Mouse (Mus musculus) midbrain, embryonic 16.5 days (tissue): ENCODE results near the gene Grcc10. TPM values are rescaled to one million over a fixed set of nuclear protein-coding genes. Genes with fewer than 3 reads are reported as not detected.

Experiments
- ATAC-seq: fragments of 200-750 bp; cut with Nextera tagmentation; 2 replicates; pipeline ENCODE4 v1.8.0; 2017; ENCODE audit warnings: moderate TSS enrichment
- H3K27ac ChIP-seq: fragments of 300-500 bp; sonication (generic); 2 replicates; pipeline ENCODE4 v1.5.1; 2014; ENCODE audit warnings: mild to moderate bottlenecking, low read length, mixed read lengths
- H3K27me3 ChIP-seq: fragments of 300-500 bp; sonication (generic); 2 replicates; pipeline ENCODE4 v1.6.1; 2014; ENCODE audit warnings: low read depth, low read length, mixed read lengths; ENCODE audit not compliant: control insufficient read depth, insufficient read depth
- H3K36me3 ChIP-seq: fragments of 300-500 bp; sonication (generic); 2 replicates; pipeline ENCODE4 v1.6.1; 2014; ENCODE audit warnings: mild to moderate bottlenecking, low read length, moderate library complexity, mixed read lengths; ENCODE audit not compliant: control insufficient read depth, insufficient read depth
- H3K4me1 ChIP-seq: fragments of 300-500 bp; sonication (generic); 2 replicates; pipeline ENCODE4 v1.6.1; 2014; ENCODE audit warnings: mild to moderate bottlenecking, low read length, mixed read lengths; ENCODE audit not compliant: control insufficient read depth, insufficient read depth
- H3K4me2 ChIP-seq: fragments of 300-500 bp; sonication (generic); 2 replicates; pipeline ENCODE4 v1.6.1; 2014; ENCODE audit warnings: mild to moderate bottlenecking, low read length, mixed read lengths
- H3K4me3 ChIP-seq: fragments of 300-500 bp; sonication (generic); 2 replicates; pipeline ENCODE4 v1.5.1; 2014; ENCODE audit warnings: low read depth, mild to moderate bottlenecking, low read length, moderate library complexity, mixed read lengths
- H3K9ac ChIP-seq: fragments of 300-500 bp; sonication (generic); 2 replicates; pipeline ENCODE4 v1.6.1; 2014; ENCODE audit warnings: low read depth, low read length, mixed read lengths
- H3K9me3 ChIP-seq: fragments of 300-500 bp; sonication (generic); replicated peaks from 2 replicates; pipeline ENCODE4 v1.6.1; 2014; ENCODE audit warnings: mild to moderate bottlenecking, low read length, mixed read lengths; ENCODE audit not compliant: control insufficient read depth, poor library complexity, severe bottlenecking
- WGBS: fragments of 180-500 bp; shearing (Covaris S2); extraction: QIAGEN DNeasy Blood & Tissue Kit; methylation state at CpG from one replicate; pipeline ENCODE4 v1.1.7; 2014; 5-methylcytosine and 5-hydroxymethylcytosine counted together
- polyA plus RNA-seq: library from polyadenylated mRNA; unstranded; fragments of >200 nt; fragmentation: Nextera tagmentation; extraction: Ambion mirVana; gene quantifications from 2 replicates; pipeline ENCODE4 v1.2.1, GENCODE M21; 2015

Gene Grcc10
- polyA plus RNA-seq, 1 experiment from 2014 or later: 665 TPM

DNA sequence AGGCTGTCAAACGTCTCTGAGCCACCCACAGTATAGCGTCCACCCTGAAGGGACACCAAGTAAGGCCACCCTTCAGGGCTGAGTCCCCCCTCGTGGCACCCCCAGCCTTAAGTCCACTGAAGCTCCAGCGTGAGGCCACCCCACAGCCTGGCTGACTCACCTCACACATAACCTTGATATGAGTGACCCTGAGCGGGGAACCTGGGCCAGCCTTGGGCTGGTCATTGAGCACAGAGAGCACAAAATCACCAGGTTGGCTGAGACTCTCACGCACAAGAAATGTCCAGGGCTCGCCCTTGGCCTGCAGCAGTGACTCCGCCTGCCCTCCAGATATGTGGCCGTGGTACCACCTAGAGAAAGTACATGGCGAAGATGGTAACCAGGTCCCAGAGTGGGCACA is 12.6 kb downstream of the Grcc10 start:
- WGBS: 89% methylated on average over 10 of the region's 10 CpGs
- Histone ChIP-seq H3K27ac (no peak overlapping the region), H3K27me3 (no peaks in the 10 kb centered on the region)

DNA sequence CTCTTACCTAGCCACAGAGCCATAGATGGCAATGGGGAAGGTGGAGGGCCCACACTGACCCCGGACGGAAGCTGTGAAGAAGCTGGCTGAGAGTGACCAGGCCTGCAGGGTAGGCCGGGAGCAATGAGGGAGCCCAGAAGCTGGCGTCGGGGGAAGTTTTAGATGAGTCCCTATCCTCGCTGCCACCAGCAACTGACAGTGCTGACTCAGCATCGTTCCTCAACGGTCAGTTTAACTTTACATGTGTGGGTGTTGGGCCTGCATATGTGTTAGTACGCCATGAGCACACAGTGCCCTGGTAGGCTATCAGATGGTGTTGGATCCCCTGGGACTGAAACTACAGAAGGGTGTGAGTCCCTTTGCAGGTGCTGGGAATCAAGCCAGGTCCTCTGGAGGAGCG is 16.7 kb downstream of the Grcc10 start:
- Histone ChIP-seq H3K9me3 (no peaks in the 10 kb centered on the region), H3K27ac (no peak overlapping the region), H3K36me3 (no peaks in the 10 kb centered on the region), H3K4me2 (no peak overlapping the region), H3K4me3 (no peak overlapping the region), H3K9ac (no peak overlapping the region), H3K4me1 (no peaks in the 10 kb centered on the region), H3K27me3 (no peaks in the 10 kb centered on the region)
- 89% methylated on average over 10 of the region's 10 CpGs for WGBS
- ATAC-seq: no peak

More for the DNA sequence above, 12.6 kb downstream of the Grcc10 start:
- no peaks in the 10 kb centered on the region for H3K36me3 ChIP-seq
- no peaks in the 10 kb centered on the region for H3K9me3 ChIP-seq
- no peak overlapping the region for H3K9ac ChIP-seq
- no peak overlapping the region for H3K4me3 ChIP-seq
- H3K4me1 ChIP-seq: no peaks in the 10 kb centered on the region
- H3K4me2 ChIP-seq: no peak overlapping the region
- ATAC-seq: no peak

DNA sequence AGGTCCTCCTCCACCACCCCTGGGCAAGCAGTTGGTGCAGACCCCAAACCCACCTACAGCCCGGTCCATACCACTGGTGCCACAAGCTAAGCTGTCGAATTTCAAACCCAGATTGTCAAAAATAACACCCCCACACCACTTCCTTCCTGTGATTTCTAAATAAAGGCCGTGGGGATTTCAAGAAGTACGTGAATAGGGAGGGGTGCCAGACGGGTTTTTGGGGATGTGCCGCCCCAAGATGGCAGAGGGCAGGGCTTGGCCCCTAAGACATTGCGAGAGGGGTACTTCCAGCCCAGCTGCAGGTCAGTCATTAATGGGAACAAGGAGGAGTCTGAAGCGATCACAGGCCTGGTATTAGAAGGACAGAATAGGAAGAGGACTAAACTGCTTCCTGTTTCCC is 17.6 kb downstream of the Grcc10 start:
- Histone ChIP-seq H3K27ac (no peak overlapping the region), H3K4me2 (no peak overlapping the region), H3K9me3 (no peaks in the 10 kb centered on the region), H3K36me3 (no peaks in the 10 kb centered on the region), H3K27me3 (no peaks in the 10 kb centered on the region), H3K9ac (no peak overlapping the region), H3K4me1 (no peaks in the 10 kb centered on the region), H3K4me3 (no peak overlapping the region)
- ATAC-seq: no peak
- 88% methylated on average over 8 of the region's 8 CpGs for WGBS

DNA sequence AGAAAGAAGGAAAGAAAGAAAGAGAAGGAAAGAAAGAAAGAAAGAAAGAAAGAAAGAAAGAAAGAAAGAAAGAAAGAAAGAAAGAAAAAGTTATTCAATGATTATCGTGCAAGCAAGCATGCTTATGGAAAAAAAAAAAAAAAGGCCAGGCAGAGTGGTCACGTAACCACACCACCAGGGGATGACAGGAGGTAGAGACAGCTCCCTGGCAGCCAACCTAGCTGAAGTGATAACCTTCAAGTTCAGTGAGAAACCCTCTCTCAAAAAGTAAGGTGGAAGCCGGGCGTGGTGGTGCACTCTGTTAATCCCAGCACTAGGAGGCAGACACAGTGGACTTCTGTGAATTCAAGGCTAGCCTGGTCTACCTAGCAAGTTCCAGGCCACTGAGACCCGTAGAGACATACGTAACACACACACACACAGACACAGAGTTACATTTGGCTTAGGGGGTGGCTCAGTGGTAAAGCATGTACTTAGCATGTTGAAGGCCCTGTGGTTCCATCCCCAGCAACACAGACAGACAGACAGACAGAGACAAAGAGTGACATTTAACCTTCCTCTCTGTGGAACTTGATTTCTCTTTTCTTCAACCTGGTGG is 18.2 kb downstream of the Grcc10 start:
- no peak for ATAC-seq
- H3K27me3 ChIP-seq: no peaks in the 10 kb centered on the region
- no peaks in the 10 kb centered on the region for H3K36me3 ChIP-seq
- H3K27ac ChIP-seq: no peak overlapping the region
- H3K9me3 ChIP-seq: no peaks in the 10 kb centered on the region
- no peak overlapping the region for H3K4me3 ChIP-seq
- WGBS: 82% methylated on average over 6 of the region's 6 CpGs
- H3K4me1 ChIP-seq: no peaks in the 10 kb centered on the region
- no peak overlapping the region for H3K9ac ChIP-seq
- H3K4me2 ChIP-seq: no peak overlapping the region

DNA sequence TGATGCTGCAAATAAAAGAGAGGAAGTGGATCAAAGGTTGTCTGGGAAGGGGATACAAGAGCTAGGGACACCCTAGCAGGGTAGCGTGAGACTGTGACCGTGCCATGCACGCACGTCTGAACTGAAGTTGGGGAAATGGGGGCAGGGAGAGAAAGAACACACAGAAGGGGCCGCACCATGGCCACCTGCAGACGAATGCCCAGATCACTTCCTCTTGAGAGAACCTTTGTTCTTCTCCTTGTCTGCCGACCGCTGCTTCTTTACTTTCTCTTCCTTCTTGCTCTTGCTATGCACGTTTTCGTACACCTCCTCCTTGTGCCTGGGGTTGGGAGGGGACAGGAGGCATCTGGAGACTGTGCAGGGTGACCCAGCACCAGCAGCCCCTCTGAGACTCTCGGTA is 20.3 kb downstream of the Grcc10 start:
- Histone ChIP-seq H3K9ac (no peak overlapping the region), H3K4me3 (no peak overlapping the region), H3K27ac (no peak overlapping the region), H3K36me3 (peaks cover 15% of the 10 kb centered on the region), H3K4me1 (no peaks in the 10 kb centered on the region), H3K4me2 (no peak overlapping the region), H3K9me3 (no peaks in the 10 kb centered on the region), H3K27me3 (no peaks in the 10 kb centered on the region)
- WGBS: 56% methylated on average over 11 of the region's 11 CpGs
- ATAC-seq: no peak

DNA sequence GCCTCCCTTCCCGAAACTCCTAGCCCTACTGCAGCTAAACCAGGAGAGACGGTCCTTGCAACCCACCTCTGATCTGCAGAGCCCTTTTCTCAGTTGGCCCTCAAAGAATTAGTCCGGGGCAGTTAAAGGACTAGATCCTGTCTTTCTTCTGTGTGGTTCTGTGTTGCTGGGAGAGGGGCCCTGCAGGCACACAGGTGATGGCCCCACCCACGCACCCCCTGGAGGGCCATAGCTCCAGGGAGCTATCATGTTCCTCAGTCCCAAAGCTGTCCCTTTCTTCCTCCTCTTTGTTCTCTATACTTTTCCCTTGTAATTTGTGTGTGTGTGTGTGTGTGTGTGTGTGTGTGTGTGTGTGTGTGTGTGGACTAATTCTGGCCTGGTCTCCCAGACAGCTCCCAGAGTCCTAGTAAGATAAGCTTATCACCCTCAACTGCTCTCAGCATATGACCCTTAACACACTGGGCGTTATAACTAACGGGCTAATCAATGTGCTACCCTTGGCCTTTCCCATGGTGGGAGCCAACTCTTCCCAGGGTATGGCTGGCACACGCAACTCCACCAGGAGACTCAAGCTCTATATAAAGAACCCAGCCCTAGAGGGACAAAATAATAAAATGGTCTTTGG is 21.7 kb downstream of the Grcc10 start:
- WGBS: 69% methylated on average over 7 of the region's 7 CpGs
- H3K27ac ChIP-seq: no peak overlapping the region
- H3K9me3 ChIP-seq: no peaks in the 10 kb centered on the region
- no peak overlapping the region for H3K4me3 ChIP-seq
- no peaks in the 10 kb centered on the region for H3K27me3 ChIP-seq
- no peak overlapping the region; the same call in 1 of the 2 replicates for H3K9ac ChIP-seq
- no peaks in the 10 kb centered on the region for H3K4me1 ChIP-seq
- no peak overlapping the region for H3K4me2 ChIP-seq
- H3K36me3 ChIP-seq: peaks cover 28% of the 10 kb centered on the region
- ATAC-seq: no peak

DNA sequence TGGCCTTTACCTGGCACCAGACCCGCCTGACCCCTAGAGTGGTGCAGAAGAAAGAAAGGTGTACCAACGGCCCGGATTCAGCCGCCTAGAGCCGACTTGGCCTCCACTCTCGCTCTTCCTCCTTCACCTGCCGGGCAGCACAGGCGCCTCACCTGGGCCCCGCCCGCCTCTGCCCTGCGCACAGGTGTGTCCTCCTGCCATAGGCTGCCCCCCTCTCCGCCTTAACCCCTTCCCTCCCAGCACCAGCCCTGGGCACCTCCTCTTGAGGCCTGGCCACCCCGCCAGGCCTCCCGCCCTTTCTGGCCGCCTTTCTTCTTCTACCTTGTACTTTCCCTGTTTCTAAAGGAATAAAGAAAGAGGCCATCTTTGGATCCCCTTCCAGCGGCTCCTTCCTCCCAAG is 22.5 kb downstream of the Grcc10 start:
- no peak for ATAC-seq
- WGBS: 64% methylated on average over 12 of the region's 16 CpGs
- H3K36me3 ChIP-seq: peaks cover 28% of the 10 kb centered on the region
- no peak overlapping the region for H3K4me2 ChIP-seq
- H3K27ac ChIP-seq: no peak overlapping the region
- H3K27me3 ChIP-seq: no peaks in the 10 kb centered on the region
- 0 out of 2 replicates have a peak overlapping the region, but pooled peaks have one; percentile 20 for H3K9ac ChIP-seq
- no peak overlapping the region for H3K4me3 ChIP-seq
- no peaks in the 10 kb centered on the region for H3K9me3 ChIP-seq
- peaks cover 4% of the 10 kb centered on the region for H3K4me1 ChIP-seq

DNA sequence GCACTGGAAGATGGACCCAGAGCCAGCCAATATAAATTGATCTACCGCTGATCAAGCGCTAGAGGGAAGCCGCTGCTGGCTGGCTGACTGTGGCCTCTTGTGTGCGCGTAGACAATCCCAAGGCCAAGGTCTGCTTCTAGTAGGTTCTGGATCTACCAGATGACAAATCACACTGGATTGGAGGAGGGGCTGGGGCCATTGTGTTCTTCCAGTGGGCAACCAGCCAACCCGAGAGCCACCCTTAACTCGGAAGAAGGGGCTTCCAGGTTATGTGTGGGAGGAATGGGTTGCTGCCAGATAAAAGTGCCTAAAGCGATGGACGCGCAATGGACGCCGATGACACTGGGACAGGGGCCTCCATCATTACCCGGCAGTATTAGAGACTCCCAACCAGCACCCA is 23.2 kb downstream of the Grcc10 start:
- WGBS: 83% methylated on average over 13 of the region's 13 CpGs
- H3K27ac ChIP-seq: no peak overlapping the region
- no peak overlapping the region for H3K9ac ChIP-seq
- peaks cover 28% of the 10 kb centered on the region for H3K36me3 ChIP-seq
- H3K4me2 ChIP-seq: no peak overlapping the region
- H3K4me3 ChIP-seq: no peak overlapping the region
- H3K27me3 ChIP-seq: no peaks in the 10 kb centered on the region
- no peak for ATAC-seq
- H3K9me3 ChIP-seq: no peaks in the 10 kb centered on the region
- peaks cover 11% of the 10 kb centered on the region for H3K4me1 ChIP-seq

DNA sequence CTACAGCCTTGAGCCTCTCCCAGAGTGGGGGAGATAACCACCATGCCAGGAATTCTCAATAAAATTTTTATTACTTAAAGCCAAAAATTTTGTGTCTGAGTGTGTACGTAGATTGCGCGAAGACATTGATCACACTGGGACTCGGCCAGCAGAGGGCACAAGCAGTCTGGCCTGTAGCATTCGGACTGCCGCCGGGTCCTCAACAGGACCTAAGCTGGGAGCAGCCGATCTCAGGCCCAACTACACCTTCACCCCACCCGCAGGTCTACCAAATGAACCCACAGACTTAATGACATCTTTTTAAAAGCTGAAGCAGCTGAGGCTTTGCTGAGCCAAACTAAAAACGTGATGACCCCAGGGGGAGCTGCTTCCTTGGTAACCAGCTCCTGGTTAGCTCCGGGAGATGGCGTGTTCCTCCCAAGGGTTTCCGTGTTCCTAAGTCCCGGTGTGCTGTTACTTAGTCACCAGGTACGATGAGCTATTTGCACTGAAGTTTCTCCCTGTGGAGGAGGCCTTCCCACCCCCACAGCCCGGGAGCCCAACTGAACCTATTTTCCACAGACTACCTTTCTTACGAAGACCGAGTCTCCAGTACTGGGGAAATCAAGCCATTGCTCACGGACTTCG is 24.2 kb downstream of the Grcc10 start:
- no peak overlapping the region for H3K4me2 ChIP-seq
- no peaks in the 10 kb centered on the region for H3K9me3 ChIP-seq
- H3K4me1 ChIP-seq: peaks cover 14% of the 10 kb centered on the region
- H3K27ac ChIP-seq: no peak overlapping the region
- H3K9ac ChIP-seq: no peak overlapping the region
- no peak overlapping the region for H3K4me3 ChIP-seq
- ATAC-seq: no peak
- no peaks in the 10 kb centered on the region for H3K27me3 ChIP-seq
- 62% methylated on average over 20 of the region's 20 CpGs for WGBS
- peaks cover 28% of the 10 kb centered on the region for H3K36me3 ChIP-seq
